Mouse (Mus musculus) olfactory bulb, adult 2 months (tissue): ENCODE results near the gene Pycr2.

Source experiments
- CTCF ChIP-seq: fragments of 200-500 bp; IDR thresholded peaks from 2 replicates; pipeline ENCODE4 v1.5.1; 2012; ENCODE audit warnings: low read depth, mild to moderate bottlenecking, low read length, moderate library complexity; ENCODE audit not compliant: insufficient read depth
- POLR2A ChIP-seq: fragments of 200-500 bp; IDR thresholded peaks from 2 replicates; pipeline ENCODE4 v1.6.1; 2012; ENCODE audit warnings: mild to moderate bottlenecking, low read depth, low read length, moderate library complexity; ENCODE audit not compliant: insufficient read depth

- TF ChIP-seq CTCF, result no peak
- TF ChIP-seq POLR2A, result no peak
These were observed 15.5 kb upstream of the Pycr2 start for GRCm38 (mm10) chr1:180888556-180889042.
